Mouse (Mus musculus) kidney, adult 2 months (tissue): Measurements from ENCODE around the gene Fzr1.

Source experiments
- CTCF ChIP-seq: fragments of 200-500 bp; conservative IDR thresholded peaks from 2 replicates; pipeline ENCODE4 v1.5.1; 2011; ENCODE audit warnings: low read depth, mild to moderate bottlenecking, control low read depth, low read length, moderate library complexity, mixed read lengths; ENCODE audit not compliant: insufficient read depth, insufficient read length
- POLR2A ChIP-seq: fragments of 200-500 bp; IDR thresholded peaks from one replicate; pipeline ENCODE4 v1.6.1; 2011; ENCODE audit warnings: low read depth, low read length, control low read depth

- TF ChIP-seq CTCF (no peak), POLR2A (no peak)
Observed at GRCm38 (mm10) chr10:81407539-81408423, 29.5 kb upstream of the Fzr1 start.
